Mouse (Mus musculus): ENCODE measurements around the gene Baz1b.

- TF ChIP-seq CTCF (IDR thresholded peaks at IDR 0.05; ENCODE audit: low read depth, low read length), result no peak
- no peak for TF ChIP-seq POLR2A (IDR thresholded peaks at IDR 0.05; ENCODE audit: extremely low read depth, insufficient read depth, low read length)
Measured at GRCm38 (mm10) chr5:135224169-135224568, 37.1 kb downstream of the Baz1b start.

Data from liver, adult 2 months (tissue).